Mouse (Mus musculus) ZHBTc4 (cell line): Measurements from ENCODE around the gene Smtnl2.
"Not testable (repeated sequence)": the region's sequence is repeated elsewhere in the genome, so short reads cannot be mapped to it uniquely, and the experiment has no call there.

Experiments
- DNase-seq: peaks from one replicate; pipeline ENCODE4 v3.0.0-alpha.2; 2011; ENCODE audit warnings: low read depth, low spot score

Smtnl2 gene

GRCm38 (mm10) chr11:72411093-72411921 lies at the start of gene Smtnl2:
TSS of gene Smtnl2 (minus strand) at chr11:72411713.
- peak; percentile 96 for DNase-seq

GRCm38 (mm10) chr11:72458502-72458901 lies 47.0 kb upstream of the Smtnl2 start:
- no peak for DNase-seq

- DNase-seq: no peak
Measured at GRCm38 (mm10) chr11:72457995-72458496, 46.5 kb upstream of the Smtnl2 start.

- peak; percentile 49 for DNase-seq
Measured at GRCm38 (mm10) chr11:72455694-72456093, 44.2 kb upstream of the Smtnl2 start.

- DNase-seq: no peak
Measured at GRCm38 (mm10) chr11:72453105-72453953, 41.8 kb upstream of the Smtnl2 start.

- DNase-seq: no peak
Measured at GRCm38 (mm10) chr11:72452140-72452665, 40.7 kb upstream of the Smtnl2 start.

GRCm38 (mm10) chr11:72447475-72447874 lies 36.0 kb upstream of the Smtnl2 start:
- DNase-seq: peak; percentile 78

GRCm38 (mm10) chr11:72446311-72447105 lies 35.0 kb upstream of the Smtnl2 start:
- DNase-seq: peak; percentile 90

GRCm38 (mm10) chr11:72440965-72441664 lies 29.6 kb upstream of the Smtnl2 start, which contains the start of gene Mybbp1a:
TSS of gene Mybbp1a (plus strand) at chr11:72441355.
- DNase-seq: peak; percentile 98

- DNase-seq: not testable (repeated sequence)
Measured at GRCm38 (mm10) chr11:72440597-72440964, 29.1 kb upstream of the Smtnl2 start.

- DNase-seq: no peak
Measured at GRCm38 (mm10) chr11:72438411-72438810, 26.9 kb upstream of the Smtnl2 start.

- no peak for DNase-seq
Measured at GRCm38 (mm10) chr11:72436756-72437650, 25.5 kb upstream of the Smtnl2 start.

GRCm38 (mm10) chr11:72436271-72436670 lies 24.8 kb upstream of the Smtnl2 start:
- no peak for DNase-seq

GRCm38 (mm10) chr11:72435694-72436045 lies 24.2 kb upstream of the Smtnl2 start:
- DNase-seq: no peak

- peak; percentile 87 for DNase-seq
Measured at GRCm38 (mm10) chr11:72434963-72435693, 23.6 kb upstream of the Smtnl2 start, which contains the start of gene Ggt6. TSS of gene Ggt6 (plus strand) at chr11:72435526.

- DNase-seq: not testable (repeated sequence)
Measured at GRCm38 (mm10) chr11:72430311-72431068, 19.0 kb upstream of the Smtnl2 start.

GRCm38 (mm10) chr11:72429288-72429690 lies 17.8 kb upstream of the Smtnl2 start:
- DNase-seq: peak; percentile 92

- DNase-seq: peak; percentile 91
Measured at GRCm38 (mm10) chr11:72428694-72429093, 17.2 kb upstream of the Smtnl2 start.
